Mouse (Mus musculus): ENCODE measurements around the gene Ppp1r9b. TPM values are rescaled to one million over a fixed set of nuclear protein-coding genes. Genes with fewer than 3 reads are reported as not detected.

Gene Ppp1r9b
- total RNA-seq, 4 experiments from 2014 or later = 819 to 832 (median 829) TPM

DNA sequence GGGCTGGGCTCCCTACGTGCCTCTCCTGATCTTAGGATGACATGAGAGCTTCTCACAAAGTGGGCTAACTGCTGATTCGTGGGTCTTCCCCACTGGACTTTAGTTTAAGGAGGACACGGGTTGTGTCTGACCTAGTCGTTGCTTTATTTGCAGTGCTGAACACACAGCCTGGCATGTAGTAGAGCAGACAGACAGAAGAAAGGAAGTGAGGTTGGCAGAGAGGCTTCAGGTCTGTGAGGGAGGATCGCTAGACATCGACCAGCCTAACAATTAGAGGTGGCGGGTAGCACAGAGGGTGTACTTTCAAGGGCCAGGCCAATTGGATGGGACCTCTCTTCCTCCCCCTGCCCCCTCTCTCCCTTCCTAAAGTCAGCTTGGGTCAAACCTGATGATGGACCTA is 52.8 kb downstream of the Ppp1r9b start:
- DNase-seq (ENCODE audit: low spot score in 2 of 2) = no peak

DNA sequence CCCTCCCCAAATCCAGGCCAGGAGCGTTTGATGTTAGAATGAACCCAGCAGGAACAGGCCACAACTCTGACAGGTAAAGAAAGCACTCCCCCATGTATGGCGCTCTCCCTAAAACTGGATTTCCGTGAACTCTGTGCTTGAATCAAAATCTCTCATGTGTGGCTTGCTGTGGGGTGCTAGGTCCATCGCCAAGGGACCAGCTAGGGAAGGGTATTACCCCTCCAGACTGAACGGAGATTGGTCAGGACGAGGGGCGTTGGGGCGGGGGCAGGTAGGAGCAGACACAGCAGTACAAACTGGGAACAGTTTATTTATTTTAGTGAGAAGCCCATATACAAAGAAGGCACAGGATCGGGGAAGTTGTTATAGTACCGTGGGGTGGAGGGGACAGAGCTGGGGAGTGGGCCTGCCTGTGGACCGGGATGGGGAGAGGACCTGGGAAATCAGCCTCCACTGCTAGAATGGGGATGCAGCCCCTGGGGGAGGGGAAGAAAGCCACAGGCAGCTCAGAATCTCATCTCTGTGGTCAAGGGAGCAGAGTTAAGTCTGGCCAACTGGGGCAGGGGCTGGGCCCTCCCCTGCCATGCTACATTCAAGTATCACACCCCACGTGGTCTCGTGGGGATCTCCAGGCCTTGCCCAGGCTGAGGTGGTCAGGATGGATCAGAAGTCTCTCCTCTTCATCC is 53.5 kb downstream of the Ppp1r9b start:
- DNase-seq (ENCODE audit: low spot score in 2 of 2) = no peak

DNA sequence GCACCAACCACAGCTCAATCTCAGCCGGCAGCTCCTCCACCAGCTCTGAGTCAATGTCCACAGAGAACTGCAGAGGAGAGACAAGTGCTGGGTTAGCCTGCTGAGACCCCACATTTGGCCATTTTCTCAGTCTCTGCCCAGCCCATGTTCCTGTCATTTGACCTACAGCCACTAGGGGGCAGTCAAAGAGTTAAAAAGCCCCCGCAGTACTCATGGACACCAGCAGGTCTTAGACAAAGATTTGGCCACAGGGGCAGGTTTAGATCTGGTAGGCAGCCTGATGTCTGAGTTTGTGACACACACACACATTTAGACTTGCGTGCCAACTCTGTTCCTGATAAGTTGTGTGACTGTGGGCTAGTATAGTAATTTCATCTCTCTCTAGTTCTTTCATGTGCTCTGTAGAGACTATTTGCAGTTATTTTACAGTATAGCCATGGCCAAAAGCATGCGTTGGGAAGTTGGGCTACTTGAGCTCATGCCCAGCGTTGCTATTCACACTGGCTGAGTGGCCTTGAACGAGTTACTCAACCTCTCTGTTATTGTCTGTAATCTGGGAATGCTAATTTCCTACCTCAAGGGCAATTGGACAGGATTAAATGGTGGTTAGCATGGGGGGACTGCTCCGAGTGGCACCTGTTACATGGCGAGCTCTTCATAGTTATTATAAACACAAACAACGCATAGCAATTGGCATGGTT is 56.3 kb downstream of the Ppp1r9b start:
- DNase-seq (ENCODE audit: low spot score in 2 of 2) = peak in 1 of 2 experiments; percentile 57

DNA sequence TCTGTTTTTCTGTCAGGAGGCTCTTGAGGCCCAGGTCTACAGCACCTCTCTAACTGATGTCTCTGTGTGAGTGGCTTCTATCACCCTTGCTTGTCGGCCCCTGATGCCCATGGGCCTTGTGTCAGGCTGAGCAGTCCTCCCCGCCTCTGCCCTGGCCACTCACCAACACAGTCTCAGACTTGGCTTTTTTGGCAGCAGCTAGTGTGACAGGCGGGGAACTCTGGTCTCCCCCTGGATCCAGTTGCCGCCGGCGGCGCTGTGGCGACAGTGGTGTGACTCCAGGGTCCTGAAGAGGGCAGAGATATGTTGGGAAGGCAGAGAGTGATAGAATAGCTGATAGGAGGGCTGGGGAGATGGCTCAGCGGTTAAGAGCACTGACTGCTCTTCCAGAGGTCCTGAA is 62.2 kb downstream of the Ppp1r9b start:
- DNase-seq (ENCODE audit: low spot score in 2 of 2) = no peak

Other genes with a start within 250 kb of the Ppp1r9b start
- not detected for gene Cdc34b, start 249.3 kb upstream of the Ppp1r9b start, total RNA-seq (2022)
- not detected for gene Tmem92, start 208.3 kb upstream of the Ppp1r9b start, total RNA-seq (2022)
- gene Col1a1, start 54.8 kb upstream of the Ppp1r9b start, total RNA-seq (2022) = 1 to 10 TPM; 6.6 to 7.8 (median 7.3) TPM
- not detected for gene Hils1, start 23.4 kb upstream of the Ppp1r9b start, total RNA-seq (2022)
- under 1 TPM in 2 of 4 experiments, not detected in 2; 0.23 to 0.56 TPM for gene Sgca, start 14.7 kb upstream of the Ppp1r9b start, total RNA-seq (2022)
- 10 to 100 TPM; 33.9 to 40.0 (median 36.4) TPM for gene Samd14, start 18.8 kb downstream of the Ppp1r9b start, total RNA-seq (2022)
- 100 to 1,000 TPM; 116 to 134 (median 123) TPM for gene Pdk2, start 50.3 kb downstream of the Ppp1r9b start, total RNA-seq (2022)
- 10 to 100 TPM; 15.0 to 19.9 (median 17.0) TPM for gene Itga3, start 85.8 kb downstream of the Ppp1r9b start, total RNA-seq (2022)
- under 1 TPM in 1 of 4 experiments, not detected in 3; 0.12 TPM for gene Dlx3, start 129.1 kb downstream of the Ppp1r9b start, total RNA-seq (2022)
- under 1 TPM in 1 of 4 experiments, not detected in 3; 0.33 TPM for gene Dlx4, start 155.2 kb downstream of the Ppp1r9b start, total RNA-seq (2022)